Mouse (Mus musculus) embryonic fibroblast, embryonic 13.5 days (primary cell): ENCODE data around the gene Hmgcl. TPM values are rescaled to one million over a fixed set of nuclear protein-coding genes. Genes with fewer than 3 reads are reported as not detected.

Experiments used
- H3K27ac ChIP-seq: 2 replicates; pipeline ENCODE4 v1.5.1; 2012; ENCODE audit warnings: low read length, control low read depth, inconsistent platforms; ENCODE audit not compliant: insufficient read depth
- H3K4me1 ChIP-seq: 2 replicates; pipeline ENCODE4 v1.6.1; 2011; ENCODE audit warnings: low read length; ENCODE audit not compliant: control insufficient read depth, insufficient read depth
- H3K4me3 ChIP-seq: 2 replicates; pipeline ENCODE4 v1.5.1; 2011; ENCODE audit warnings: mild to moderate bottlenecking, control low read depth, low read length; ENCODE audit not compliant: insufficient read depth
- CTCF ChIP-seq: IDR thresholded peaks from 2 replicates; pipeline ENCODE4 v1.5.1; 2011; ENCODE audit warnings: mild to moderate bottlenecking, control low read depth, low read length, moderate library complexity, borderline replicate concordance; ENCODE audit not compliant: insufficient read depth
- POLR2A ChIP-seq: IDR thresholded peaks from 2 replicates; pipeline ENCODE4 v1.6.1; 2011; ENCODE audit warnings: low read depth, mild to moderate bottlenecking, control low read depth, low read length, moderate library complexity
- polyA plus RNA-seq: library from polyadenylated mRNA; stranded (reverse); fragments of >200 nt; gene quantifications from 2 replicates; pipeline ENCODE4 v1.2.4, GENCODE M21; 2011; ENCODE audit warnings: low read depth; ENCODE audit not compliant: missing spikeins, insufficient read length

The Hmgcl gene
- polyA plus RNA-seq, 1 experiment, result 24.1 TPM

GRCm38 (mm10) chr4:135981524-135982063 lies 35.3 kb downstream of the Hmgcl start:
- no peak overlapping the region for H3K27ac ChIP-seq
- TF ChIP-seq POLR2A (no peak), CTCF (no peak)
- H3K4me3 ChIP-seq, result no peak overlapping the region
- peaks cover 4% of the 10 kb centered on the region for H3K4me1 ChIP-seq

- Histone ChIP-seq H3K27ac (no peak overlapping the region), H3K4me1 (peaks cover 4% of the 10 kb centered on the region), H3K4me3 (no peak overlapping the region)
- TF ChIP-seq CTCF (no peak), POLR2A (no peak)
Measured at GRCm38 (mm10) chr4:135984556-135984955, 38.3 kb downstream of the Hmgcl start.

- Histone ChIP-seq H3K4me3 (no peak overlapping the region), H3K4me1 (peaks cover 4% of the 10 kb centered on the region), H3K27ac (no peak overlapping the region)
- no peak for TF ChIP-seq POLR2A
- TF ChIP-seq CTCF, result no peak
Measured at GRCm38 (mm10) chr4:135985193-135985592, 38.9 kb downstream of the Hmgcl start.

- no peak for TF ChIP-seq CTCF
- no peak for TF ChIP-seq POLR2A
- peaks cover 4% of the 10 kb centered on the region for H3K4me1 ChIP-seq
- peak overlapping the region; percentile 76 for H3K4me3 ChIP-seq
- no peak overlapping the region for H3K27ac ChIP-seq
Measured at GRCm38 (mm10) chr4:135985769-135986168, 39.5 kb downstream of the Hmgcl start.

GRCm38 (mm10) chr4:135986301-135986942 lies 40.2 kb downstream of the Hmgcl start:
- peak overlapping the region; percentile 76 for H3K4me3 ChIP-seq
- no peak overlapping the region for H3K27ac ChIP-seq
- peaks cover 4% of the 10 kb centered on the region for H3K4me1 ChIP-seq
- TF ChIP-seq POLR2A (no peak), CTCF (no peak)

GRCm38 (mm10) chr4:135986943-135987710 lies 40.9 kb downstream of the Hmgcl start, which contains the start of gene Pithd1:
Pithd1 (minus strand) TSS chr4:135987264.
- TF ChIP-seq CTCF (no peak), POLR2A (peak; percentile 94)
- H3K27ac ChIP-seq, result peak within 1 kb of the TSS; percentile 28; the same call in 1 of the 2 replicates
- H3K4me1 ChIP-seq, result peaks cover 4% of the 10 kb centered on the region
- peak within 1 kb of the TSS; percentile 76 for H3K4me3 ChIP-seq

GRCm38 (mm10) chr4:135987714-135988113 lies 41.5 kb downstream of the Hmgcl start:
- peaks cover 4% of the 10 kb centered on the region for H3K4me1 ChIP-seq
- 0 out of 2 replicates have a peak overlapping the region, but pooled peaks have one; percentile 28 for H3K27ac ChIP-seq
- H3K4me3 ChIP-seq, result no peak overlapping the region
- TF ChIP-seq CTCF, result no peak
- no peak for TF ChIP-seq POLR2A

- Histone ChIP-seq H3K27ac (no peak overlapping the region), H3K4me3 (no peak overlapping the region), H3K4me1 (no peaks in the 10 kb centered on the region)
- TF ChIP-seq CTCF (no peak), POLR2A (no peak)
Measured at GRCm38 (mm10) chr4:135993941-135994340, 47.7 kb downstream of the Hmgcl start.

- no peak overlapping the region for H3K27ac ChIP-seq
- TF ChIP-seq CTCF (no peak), POLR2A (no peak)
- no peak overlapping the region for H3K4me3 ChIP-seq
- H3K4me1 ChIP-seq, result no peaks in the 10 kb centered on the region
Measured at GRCm38 (mm10) chr4:135995118-135995517, 48.9 kb downstream of the Hmgcl start.
